Mouse (Mus musculus): ENCODE data around the gene Atp6v1d. TPM values are rescaled to one million over a fixed set of nuclear protein-coding genes. Genes with fewer than 3 reads are reported as not detected.

The Atp6v1d gene
- total RNA-seq, 2 experiments from 2014 or later = 85.4 to 85.5 TPM

- DNase-seq = peak in 1 of 2 experiments; percentile 9
- intact Hi-C loops (cut with DNase I) = loop anchor here (5.0 to 10.0 kb wide), 2 partner anchors 67 to 480 kb away; partner anchors contain the start of gene Mpp5
These were observed 47.0 kb downstream of the Atp6v1d start for GRCm38 (mm10) chr12:78814437-78814836.

- intact Hi-C loops (cut with DNase I) = no loop called here
- no peak for DNase-seq
These were observed 59.6 kb downstream of the Atp6v1d start for GRCm38 (mm10) chr12:78801836-78802235.

- DNase-seq = no peak
- intact Hi-C loops (cut with DNase I) = no loop called here
These were observed 61.4 kb downstream of the Atp6v1d start for GRCm38 (mm10) chr12:78800036-78800435.

GRCm38 (mm10) chr12:78794236-78794635 lies 67.2 kb downstream of the Atp6v1d start:
- intact Hi-C loops (cut with DNase I) = no loop called here

GRCm38 (mm10) chr12:78790791-78791190 lies 70.6 kb downstream of the Atp6v1d start:
- DNase-seq = no peak
- intact Hi-C loops (cut with DNase I) = no loop called here

More at GRCm38 (mm10) chr12:78794236-78794635, 67.2 kb downstream of the Atp6v1d start:
- DNase-seq = peak in 1 of 2 experiments; percentile 5

Other genes starting within 250 kb of the Atp6v1d start
- gene Fam71d, start 170.1 kb downstream of the Atp6v1d start, total RNA-seq (2021) = under 1 TPM in 1 of 2 experiments, not detected in 1; 0.27 TPM
- gene Mpp5, start 112.7 kb downstream of the Atp6v1d start, total RNA-seq (2021) = 10 to 100 TPM; 15.1 to 15.4 TPM
- 10 to 100 TPM; 44.3 to 48.7 TPM for gene Eif2s1, start 181 bp upstream of the Atp6v1d start, total RNA-seq (2021)
- under 1 TPM; 0.53 to 0.59 TPM for gene Plek2, start 45.3 kb upstream of the Atp6v1d start, total RNA-seq (2021)
- gene Tmem229b, start 146.0 kb upstream of the Atp6v1d start, total RNA-seq (2021) = 1 to 10 TPM; 3.9 to 4.0 TPM
- 1 to 10 TPM; 5.5 to 5.7 TPM for gene Plekhh1, start 167.5 kb upstream of the Atp6v1d start, total RNA-seq (2021)
- gene Pigh, start 228.0 kb upstream of the Atp6v1d start, total RNA-seq (2021) = 1 to 10 TPM; 3.5 to 3.8 TPM